Mouse (Mus musculus): Measurements from ENCODE around the gene Idua. TPM values are rescaled to one million over a fixed set of nuclear protein-coding genes. Genes with fewer than 3 reads are reported as not detected.
"Not testable (repeated sequence)": the region's sequence is repeated elsewhere in the genome, so short reads cannot be mapped to it uniquely, and the experiment has no call there.

Gene Idua
- 1 to 10 TPM; 6.7 to 8.2 TPM for total RNA-seq (2021)

GRCm38 (mm10) chr5:108659698-108660631 lies at the start of gene Idua:
Idua (plus strand) TSS chr5:108660331.
- intact Hi-C loops (cut with DNase I), result no loop called here
- no peak for DNase-seq (ENCODE audit: extremely low spot score in 1 of 2, low spot score in 2 of 2)

GRCm38 (mm10) chr5:108610426-108610825 lies 49.7 kb upstream of the Idua start:
- intact Hi-C loops (cut with DNase I), result no loop called here
- no peak for DNase-seq (ENCODE audit: extremely low spot score in 1 of 2, low spot score in 2 of 2)

DNA sequence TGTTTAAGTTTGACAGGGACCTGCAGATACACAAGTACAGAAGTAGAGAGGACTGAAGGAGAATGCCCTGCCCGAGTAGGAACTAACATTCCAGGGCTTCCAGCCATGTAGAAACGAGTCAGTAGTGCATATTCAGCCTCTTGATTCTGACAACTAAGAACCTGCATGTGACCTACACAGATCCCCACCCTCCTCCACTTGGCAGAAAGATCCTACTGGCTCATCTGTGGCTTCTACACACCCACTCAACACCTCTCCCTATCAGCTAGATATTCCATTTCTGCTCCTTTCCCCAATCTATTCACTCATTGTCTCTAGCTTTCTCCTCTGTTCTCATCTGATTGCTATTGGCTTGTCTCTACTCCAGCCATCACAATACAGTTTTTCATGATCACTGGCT lies 38.3 kb upstream of the Idua start:
- DNase-seq (ENCODE audit: extremely low spot score in 1 of 2, low spot score in 2 of 2), result no peak
- intact Hi-C loops (cut with DNase I), result no loop called here

- DNase-seq (ENCODE audit: extremely low spot score in 1 of 2, low spot score in 2 of 2), result no peak
- intact Hi-C loops (cut with DNase I), result no loop called here
Measured at GRCm38 (mm10) chr5:108626050-108626660, 34.0 kb upstream of the Idua start.

GRCm38 (mm10) chr5:108628891-108629633 lies 31.1 kb upstream of the Idua start:
- intact Hi-C loops (cut with DNase I), result no loop called here
- no peak for DNase-seq (ENCODE audit: extremely low spot score in 1 of 2, low spot score in 2 of 2)

GRCm38 (mm10) chr5:108629634-108630483 lies 30.3 kb upstream of the Idua start, which contains the start of the genes Gak and Tmem175:
Gak (minus strand) TSS chr5:108629755.
Tmem175 (plus strand) TSS chr5:108629770.
- peak; percentile 87 to 96 for DNase-seq (ENCODE audit: extremely low spot score in 1 of 2, low spot score in 2 of 2)

GRCm38 (mm10) chr5:108633676-108634075 lies 26.5 kb upstream of the Idua start:
- intact Hi-C loops (cut with DNase I), result no loop called here
- DNase-seq (ENCODE audit: extremely low spot score in 1 of 2, low spot score in 2 of 2), result no peak

More at GRCm38 (mm10) chr5:108629634-108630483, 30.3 kb upstream of the Idua start, which contains the start of the genes Gak and Tmem175:
- intact Hi-C loops (cut with DNase I), result no loop called here

GRCm38 (mm10) chr5:108634088-108634487 lies 26.0 kb upstream of the Idua start:
- intact Hi-C loops (cut with DNase I); DNase-seq (ENCODE audit: extremely low spot score in 1 of 2, low spot score in 2 of 2): not testable (repeated sequence)

DNA sequence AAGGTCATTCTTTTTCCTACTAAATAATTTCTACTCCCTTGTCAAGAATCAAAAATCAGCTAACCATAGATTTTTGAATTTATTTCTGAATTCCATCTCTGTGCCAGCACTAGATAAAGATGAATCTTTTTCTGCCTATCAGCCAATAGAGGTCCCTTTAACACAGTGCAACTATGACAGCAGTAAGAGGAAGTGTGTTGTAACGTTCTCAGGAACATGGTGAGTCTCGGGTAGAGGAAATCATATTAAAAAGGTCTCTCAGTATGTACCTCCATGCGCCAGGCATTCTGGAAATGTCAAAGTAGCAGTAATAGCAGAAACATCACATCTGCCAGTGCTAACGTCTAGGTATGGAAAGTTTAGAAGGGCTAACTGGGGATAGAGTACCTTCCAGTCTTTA lies 24.0 kb upstream of the Idua start:
- intact Hi-C loops (cut with DNase I), result no loop called here
- no peak for DNase-seq (ENCODE audit: extremely low spot score in 1 of 2, low spot score in 2 of 2)

GRCm38 (mm10) chr5:108643674-108644073 lies 16.5 kb upstream of the Idua start:
- intact Hi-C loops (cut with DNase I), result no loop called here
- no peak for DNase-seq (ENCODE audit: extremely low spot score in 1 of 2, low spot score in 2 of 2)

DNA sequence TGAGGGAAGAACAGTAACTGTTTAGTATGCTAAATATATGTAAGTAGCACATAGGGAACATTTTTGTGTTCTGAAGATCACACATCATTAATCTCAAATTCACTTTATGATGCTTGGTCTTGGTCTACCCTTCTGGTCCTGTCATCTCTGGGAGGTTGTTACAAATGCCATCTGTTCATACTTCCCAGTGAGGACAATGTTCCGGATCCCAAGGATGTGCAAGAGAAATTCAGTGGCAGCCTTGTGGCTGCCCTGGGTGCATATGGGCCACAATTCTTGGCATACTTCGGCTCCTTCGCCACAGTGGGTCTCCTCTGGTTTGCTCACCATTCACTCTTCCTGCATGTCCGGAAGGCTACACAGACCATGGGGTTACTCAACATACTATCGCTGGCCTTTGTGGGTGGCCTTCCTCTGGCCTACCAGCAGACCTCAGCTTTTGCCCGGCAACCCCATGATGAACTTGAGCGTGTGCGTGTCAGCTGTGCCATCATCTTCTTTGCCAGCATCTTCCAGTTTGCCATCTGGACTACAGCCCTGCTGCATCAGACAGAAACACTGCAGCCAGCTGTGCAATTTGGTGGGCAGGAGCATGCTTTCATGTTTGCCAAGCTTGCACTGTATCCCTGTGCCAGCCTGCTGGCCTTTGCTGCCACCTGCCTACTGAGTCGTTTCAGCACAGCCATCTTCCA lies 14.3 kb upstream of the Idua start:
- intact Hi-C loops (cut with DNase I), result no loop called here
- DNase-seq (ENCODE audit: extremely low spot score in 1 of 2, low spot score in 2 of 2), result no peak

GRCm38 (mm10) chr5:108646343-108646660 lies 13.8 kb upstream of the Idua start:
- intact Hi-C loops (cut with DNase I), result no loop called here

GRCm38 (mm10) chr5:108647311-108647710 lies 12.8 kb upstream of the Idua start:
- no peak for DNase-seq (ENCODE audit: extremely low spot score in 1 of 2, low spot score in 2 of 2)
- intact Hi-C loops (cut with DNase I), result no loop called here

More at GRCm38 (mm10) chr5:108646343-108646660, 13.8 kb upstream of the Idua start:
- no peak for DNase-seq (ENCODE audit: extremely low spot score in 1 of 2, low spot score in 2 of 2)

GRCm38 (mm10) chr5:108647820-108648465 lies 12.2 kb upstream of the Idua start:
- DNase-seq (ENCODE audit: extremely low spot score in 1 of 2, low spot score in 2 of 2), result no peak
- intact Hi-C loops (cut with DNase I), result no loop called here

DNA sequence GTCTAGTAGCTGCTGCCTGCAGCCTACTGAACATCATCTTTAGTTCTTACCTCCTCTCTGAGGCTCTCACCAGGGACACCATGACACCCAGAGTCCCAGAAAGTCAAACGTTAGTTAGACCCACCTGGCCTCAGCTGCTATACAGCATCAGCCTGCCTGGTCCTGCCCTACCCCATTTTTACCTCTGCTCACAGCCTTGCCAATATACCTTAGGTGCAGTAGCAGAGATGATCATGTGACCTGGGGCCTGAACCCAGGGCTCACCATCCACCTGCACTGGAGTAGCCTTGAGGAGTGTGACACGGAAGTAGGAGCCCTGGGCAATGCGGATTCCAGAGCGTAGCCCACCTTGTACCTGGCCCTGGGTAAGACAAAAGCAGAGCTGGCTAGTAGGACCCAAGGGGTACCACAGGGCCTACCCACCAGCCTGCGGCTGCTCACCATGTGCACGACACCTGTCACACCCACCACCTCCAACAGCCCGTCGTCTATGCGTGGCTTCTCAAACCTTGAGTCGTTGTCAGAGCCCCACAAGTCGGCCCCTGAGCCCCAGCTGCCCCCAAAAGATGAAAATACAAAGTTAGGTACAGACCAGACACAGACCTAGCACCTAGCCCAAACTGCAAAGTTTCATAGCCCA lies 11.1 kb upstream of the Idua start:
- intact Hi-C loops (cut with DNase I), result no loop called here
- no peak for DNase-seq (ENCODE audit: extremely low spot score in 1 of 2, low spot score in 2 of 2)

GRCm38 (mm10) chr5:108650341-108650740 lies 9.8 kb upstream of the Idua start:
- no peak for DNase-seq (ENCODE audit: extremely low spot score in 1 of 2, low spot score in 2 of 2)
- intact Hi-C loops (cut with DNase I), result no loop called here

DNA sequence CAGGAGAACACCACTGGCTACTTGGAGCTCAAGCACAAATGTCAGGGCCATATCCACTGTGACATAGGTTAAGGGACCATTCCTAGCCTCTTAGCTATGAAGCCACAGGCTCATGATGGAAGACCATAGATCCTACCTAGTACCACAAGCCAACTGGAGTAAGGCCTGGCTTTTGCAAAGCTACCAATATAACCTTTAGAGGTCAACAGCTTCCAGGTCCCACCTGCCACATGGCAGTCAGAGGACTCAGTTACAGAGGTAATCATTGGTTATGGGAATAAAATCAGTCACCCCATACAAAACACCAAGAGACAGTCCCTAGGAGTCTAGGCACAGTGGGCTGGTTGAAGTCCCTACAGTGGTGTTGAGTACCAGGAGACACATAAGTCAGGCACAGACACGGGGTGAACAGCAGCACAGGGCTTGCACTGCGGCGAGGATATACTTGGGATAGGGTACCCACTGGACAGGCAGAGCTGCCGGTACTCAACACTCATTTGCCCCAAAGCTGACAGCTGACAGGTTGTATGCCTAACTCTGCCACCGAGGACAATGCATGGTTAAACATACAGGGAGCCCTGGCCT lies 8.9 kb upstream of the Idua start:
- intact Hi-C loops (cut with DNase I), result no loop called here
- no peak for DNase-seq (ENCODE audit: extremely low spot score in 1 of 2, low spot score in 2 of 2)
